15 mouse cellular contexts compared by ENCODE assay signal in the genomic region with DNA sequence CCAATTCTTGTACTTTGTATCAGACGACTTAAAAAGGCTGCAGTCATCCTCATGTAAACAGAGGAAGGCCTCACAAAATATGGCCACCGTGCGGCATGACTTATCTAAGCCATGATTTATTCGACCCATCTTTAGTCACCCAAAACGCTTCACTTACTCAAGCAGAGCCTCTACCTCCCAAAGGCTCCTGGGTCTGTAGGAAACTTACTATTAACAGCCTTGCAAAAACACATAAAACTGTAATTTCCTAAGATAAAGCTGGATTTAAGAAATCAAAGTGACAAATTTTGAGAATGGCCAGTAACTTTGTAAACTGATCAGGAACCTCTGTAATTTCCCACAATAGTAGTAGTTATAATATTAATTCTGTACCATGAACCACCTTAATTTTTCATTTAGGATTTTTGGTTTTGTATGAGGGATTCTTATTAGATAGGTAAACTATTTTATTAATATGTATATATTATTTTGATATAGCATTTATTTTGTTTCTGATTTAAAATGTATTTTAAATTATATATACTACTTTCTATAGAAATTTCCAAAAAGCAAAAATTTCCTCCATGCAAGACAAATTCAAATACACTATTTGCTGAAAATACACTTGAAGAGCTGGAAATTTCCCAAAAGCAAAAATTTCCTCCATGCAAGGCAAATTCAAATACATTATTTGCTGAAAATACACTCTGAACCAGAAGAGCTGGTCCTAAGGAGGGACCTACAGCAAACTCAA.
DNase-seq lines count a peak whose midpoint lies in the region; ATAC-seq and TF ChIP-seq lines count a peak whose summit lies in the region.
"Had no signal": no experiment of that assay in that cellular context is flagged by ENCODE, and none has a peak within 500 bp of the region (broad histone marks: within the 10 kb centered on the region; RNA-seq: fewer than 3 reads in every experiment).

No protein-coding gene starts in this region.

- WGBS in midbrain, embryonic 10.5 days: 90% methylated on average over 5 of the region's 5 CpGs
- 77% methylated on average over 5 of the region's 5 CpGs for WGBS in midbrain, embryonic 11.5 days
- 65% methylated on average over 5 of the region's 5 CpGs for WGBS in forebrain, embryonic 11.5 days
- WGBS in hindbrain, postnatal 0 days: 38% methylated on average over 5 of the region's 5 CpGs

- H3K9me3 ChIP-seq in midbrain, embryonic 10.5 days (replicated peaks): no peaks in the 10 kb centered on the region
- H3K9me3 ChIP-seq in midbrain, embryonic 11.5 days (ENCODE audit: control insufficient read depth, low read length): no peaks in the 10 kb centered on the region
- no peaks in the 10 kb centered on the region for H3K9me3 ChIP-seq in forebrain, embryonic 11.5 days (ENCODE audit: control insufficient read depth, low read length)
- H3K9me3 ChIP-seq in hindbrain, postnatal 0 days (ENCODE audit: low read length): no peaks in the 10 kb centered on the region
- H3K9me3 ChIP-seq: heart, embryonic 15.5 days; liver, embryonic 15.5 days had no signal

- peak overlapping the region; percentile 46; the same call in 1 of the 2 replicates for H3K27ac ChIP-seq in midbrain, embryonic 10.5 days (replicated peaks)
- no peak overlapping the region; the same call in 1 of the 2 replicates for H3K27ac ChIP-seq in midbrain, embryonic 11.5 days (ENCODE audit: low read depth, low read length)
- H3K27ac ChIP-seq in forebrain, embryonic 11.5 days (ENCODE audit: low read depth, low read length): peak overlapping the region; percentile 93
- H3K27ac ChIP-seq in hindbrain, postnatal 0 days: peak overlapping the region; percentile 49
- H3K27ac ChIP-seq: heart, embryonic 15.5 days; liver, embryonic 15.5 days had no signal

- ATAC-seq in midbrain, embryonic 11.5 days (ENCODE audit: low FRiP score): no peak
- ATAC-seq in forebrain, embryonic 11.5 days (replicated peaks; ENCODE audit: low FRiP score): no peak
- no peak for ATAC-seq in hindbrain, postnatal 0 days
- ATAC-seq in erythroid progenitor cell, adult 5-6 weeks (replicated peaks; ENCODE audit: low FRiP score, poor library complexity, severe bottlenecking): no peak
- ATAC-seq: CD4-positive, CD25-positive, alpha-beta regulatory T cell, adult 4 months had no signal

- H3K4me2 ChIP-seq in midbrain, embryonic 11.5 days: no peak overlapping the region
- H3K4me2 ChIP-seq in forebrain, embryonic 11.5 days (ENCODE audit: low read depth, low read length, severe bottlenecking): peak overlapping the region; percentile 42
- H3K4me2 ChIP-seq in hindbrain, postnatal 0 days (ENCODE audit: low read depth, low read length): peak overlapping the region; percentile 53
- H3K4me2 ChIP-seq: heart, embryonic 15.5 days; liver, embryonic 15.5 days had no signal

- no peak overlapping the region for H3K4me3 ChIP-seq in midbrain, embryonic 10.5 days
- no peak overlapping the region for H3K4me3 ChIP-seq in midbrain, embryonic 11.5 days (ENCODE audit: low read depth, low read length)
- peak overlapping the region; percentile 17 for H3K4me3 ChIP-seq in forebrain, embryonic 11.5 days (ENCODE audit: low read depth, low read length)
- H3K4me3 ChIP-seq in hindbrain, postnatal 0 days (ENCODE audit: low read length): peak overlapping the region; percentile 32
- H3K4me3 ChIP-seq: erythroblast, embryonic 14.5 days; heart, embryonic 15.5 days; liver, embryonic 15.5 days had no signal

- H3K27me3 ChIP-seq in midbrain, embryonic 10.5 days (ENCODE audit: low read depth, poor library complexity, severe bottlenecking): no peaks in the 10 kb centered on the region
- no peaks in the 10 kb centered on the region for H3K27me3 ChIP-seq in midbrain, embryonic 11.5 days (ENCODE audit: control insufficient read depth, insufficient read depth, low read length)
- H3K27me3 ChIP-seq in forebrain, embryonic 11.5 days (ENCODE audit: control insufficient read depth, insufficient read depth, low read length): no peaks in the 10 kb centered on the region; the same call in 1 of the 2 replicates
- no peaks in the 10 kb centered on the region for H3K27me3 ChIP-seq in hindbrain, postnatal 0 days (ENCODE audit: insufficient read depth, low read length)
- H3K27me3 ChIP-seq in splenic B cell, adult 2 months (ENCODE audit: control insufficient read depth, insufficient read depth, low read length, poor library complexity, severe bottlenecking): no peaks in the 10 kb centered on the region
- H3K27me3 ChIP-seq: heart, embryonic 15.5 days; liver, embryonic 15.5 days had no signal

- H3K4me1 ChIP-seq in midbrain, embryonic 10.5 days: peaks cover 23% of the 10 kb centered on the region
- H3K4me1 ChIP-seq in midbrain, embryonic 11.5 days (ENCODE audit: control insufficient read depth, insufficient read depth, low read length): peaks cover 15% of the 10 kb centered on the region
- H3K4me1 ChIP-seq in forebrain, embryonic 11.5 days (replicated peaks; ENCODE audit: control insufficient read depth, insufficient read depth, low read length): peaks cover 9% of the 10 kb centered on the region; the same call in 1 of the 2 replicates
- H3K4me1 ChIP-seq in hindbrain, postnatal 0 days (ENCODE audit: insufficient read depth, low read length): no peaks in the 10 kb centered on the region

- no peak for DNase-seq in midbrain, embryonic 10.5 days (ENCODE audit: low spot score)
- no peak for DNase-seq in midbrain, embryonic 11.5 days (ENCODE audit: low spot score, missing footprints)
- DNase-seq in forebrain, embryonic 11.5 days (ENCODE audit: low spot score): no peak
- DNase-seq in hindbrain, postnatal 0 days (ENCODE audit: low spot score): no peak
- peak; percentile 48 for DNase-seq in splenic B cell, adult 2 months (ENCODE audit: low read depth, low spot score)
- DNase-seq in lung, postnatal 4 days: no peak
- DNase-seq: adrenal gland, adult 2 months; gastrocnemius, postnatal 14 days; kidney, adult 11 months; kidney, postnatal 4 days had no signal

- TF ChIP-seq CTCF in hindbrain, postnatal 0 days (IDR thresholded peaks at IDR 0.05; ENCODE audit: low read depth): no peak

- H3K36me3 ChIP-seq in midbrain, embryonic 10.5 days: no peaks in the 10 kb centered on the region
- no peaks in the 10 kb centered on the region for H3K36me3 ChIP-seq in midbrain, embryonic 11.5 days (ENCODE audit: control insufficient read depth, insufficient read depth, low read length)
- no peaks in the 10 kb centered on the region for H3K36me3 ChIP-seq in forebrain, embryonic 11.5 days (ENCODE audit: control insufficient read depth, insufficient read depth, low read length)
- H3K36me3 ChIP-seq in hindbrain, postnatal 0 days (ENCODE audit: insufficient read depth, low read length): no peaks in the 10 kb centered on the region
- H3K36me3 ChIP-seq in splenic B cell, adult 2 months (ENCODE audit: control insufficient read depth, insufficient read depth, low read length, poor library complexity, severe bottlenecking): no peaks in the 10 kb centered on the region
- H3K36me3 ChIP-seq: heart, embryonic 15.5 days; liver, embryonic 15.5 days had no signal

- H3K9ac ChIP-seq in midbrain, embryonic 11.5 days (ENCODE audit: low read length): no peak overlapping the region
- peak overlapping the region; percentile 50; the same call in 1 of the 2 replicates for H3K9ac ChIP-seq in forebrain, embryonic 11.5 days (ENCODE audit: low read length)
- H3K9ac ChIP-seq in hindbrain, postnatal 0 days (replicated peaks; ENCODE audit: low read length): 0 out of 2 replicates have a peak overlapping the region, but pooled peaks have one; percentile 14
- H3K9ac ChIP-seq: heart, embryonic 15.5 days; liver, embryonic 15.5 days had no signal

Comparison
In these comparisons a context has a peak if more than half of its experiments do, and no peak if none do; other contexts are left out.
1. H3K4me3 ChIP-seq: peak in forebrain, embryonic 11.5 days (single experiment) and hindbrain, postnatal 0 days (single experiment); none in midbrain, embryonic 10.5 days (single experiment) and midbrain, embryonic 11.5 days (single experiment).